Mouse (Mus musculus): ENCODE results near the gene Prkar2a.

Gene Prkar2a

GRCm38 (mm10) chr9:108796351-108796981 lies 107.4 kb downstream of the Prkar2a start:
- DNase-seq (ENCODE audit: low spot score): peak; percentile 53

DNA sequence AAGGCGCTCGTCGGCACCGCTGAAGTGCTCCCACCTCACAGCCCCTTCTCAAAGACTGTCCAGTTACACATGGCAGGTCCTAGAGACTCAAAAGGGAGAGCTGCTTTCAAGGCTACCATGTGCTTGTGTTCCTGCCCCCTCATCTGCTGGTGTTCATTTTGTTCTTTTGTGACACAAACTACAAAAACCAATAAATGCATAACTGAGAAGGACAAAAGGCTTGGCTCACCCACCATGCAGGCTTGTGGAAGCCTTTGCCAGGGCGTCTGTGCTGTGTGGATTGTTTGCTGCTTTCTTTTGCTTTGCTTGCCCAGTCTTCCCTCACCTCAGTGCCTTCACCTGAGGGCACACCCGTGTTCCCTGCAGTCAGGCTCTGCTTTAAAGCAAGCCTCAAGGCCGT lies 108.4 kb downstream of the Prkar2a start:
- no peak for DNase-seq (ENCODE audit: low spot score)

GRCm38 (mm10) chr9:108798508-108799075 lies 109.5 kb downstream of the Prkar2a start:
- no peak for DNase-seq (ENCODE audit: low spot score)

GRCm38 (mm10) chr9:108799564-108799963 lies 110.5 kb downstream of the Prkar2a start:
- no peak for DNase-seq (ENCODE audit: low spot score)
